Mouse (Mus musculus) gastrocnemius, postnatal 10 days (tissue): ENCODE data around the gene Sebox. TPM values are rescaled to one million over a fixed set of nuclear protein-coding genes. Genes with fewer than 3 reads are reported as not detected.

Source experiments
- DNase-seq: peaks from one replicate; pipeline ENCODE4 v3.0.0; 2021; ENCODE audit warnings: mixed read lengths
- long read RNA-seq, 2 experiments: library from polyadenylated mRNA; stranded (forward); transcript quantifications; one replicate each; pipeline ENCODE4 v2.0.0; 2021
- total RNA-seq, 2 experiments: library from RNA; stranded (reverse); gene quantifications; 2 replicates each; pipeline ENCODE4 v1.2.3; 2021

The Sebox gene
- not detected for total RNA-seq
- long read RNA-seq, experiment 1 = 0 reads
- long read RNA-seq, experiment 2, partial matches to known transcripts = 0 of 1 reads
- long read RNA-seq, experiment 2, other reads (novel, unspliced or antisense) = 1 of 1 reads

GRCm38 (mm10) chr11:78502909-78503650 is at the start of gene Sebox:
Sebox (plus strand) TSS chr11:78503447.
- DNase-seq = no peak

DNA sequence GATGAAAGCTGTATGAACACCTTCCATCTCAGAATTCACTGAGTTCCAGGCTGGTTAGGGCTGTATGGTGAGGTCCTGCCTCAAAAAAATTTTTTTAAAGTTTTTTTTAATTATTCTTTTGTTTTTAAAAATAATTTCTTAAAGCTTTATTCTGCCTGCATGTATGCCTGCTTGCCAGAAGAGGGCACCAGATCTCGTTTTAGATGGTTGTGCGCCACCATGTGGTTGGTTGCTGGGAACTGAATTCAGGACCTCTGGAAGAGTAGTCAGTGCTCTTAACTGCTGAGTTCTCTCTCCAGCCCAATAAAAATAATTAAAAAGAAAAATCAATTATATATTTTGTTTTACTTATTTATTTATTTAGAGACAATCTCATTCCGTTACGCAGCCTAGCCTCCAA is 49.6 kb upstream of the Sebox start:
- DNase-seq = peak; percentile 68

DNA sequence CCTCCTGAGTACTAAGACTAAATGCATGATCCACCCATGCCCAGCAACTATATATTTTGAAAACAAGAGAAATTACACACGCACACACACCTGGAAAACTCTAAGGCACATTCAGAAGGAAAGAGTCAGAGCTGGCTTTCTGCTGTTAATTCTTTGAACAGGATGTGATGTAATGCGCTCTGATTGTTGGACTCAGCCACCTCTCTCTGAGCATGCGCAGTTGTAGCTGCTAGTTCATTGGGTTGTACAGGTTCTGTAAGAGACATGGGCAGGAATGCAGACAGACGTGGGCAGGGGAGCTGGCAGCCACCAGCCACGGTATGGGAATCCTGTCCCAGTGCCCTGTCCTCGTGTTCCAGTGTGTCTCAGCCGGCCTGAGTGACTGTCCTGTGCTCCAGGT is 49.0 kb upstream of the Sebox start:
- no peak for DNase-seq

GRCm38 (mm10) chr11:78455308-78455707 is 47.9 kb upstream of the Sebox start:
- DNase-seq = peak; percentile 35

GRCm38 (mm10) chr11:78458740-78459139 is 44.5 kb upstream of the Sebox start:
- DNase-seq = no peak

- DNase-seq = no peak
Observed at GRCm38 (mm10) chr11:78461894-78462293, 41.4 kb upstream of the Sebox start.

- no peak for DNase-seq
Observed at GRCm38 (mm10) chr11:78462669-78463068, 40.6 kb upstream of the Sebox start.

DNA sequence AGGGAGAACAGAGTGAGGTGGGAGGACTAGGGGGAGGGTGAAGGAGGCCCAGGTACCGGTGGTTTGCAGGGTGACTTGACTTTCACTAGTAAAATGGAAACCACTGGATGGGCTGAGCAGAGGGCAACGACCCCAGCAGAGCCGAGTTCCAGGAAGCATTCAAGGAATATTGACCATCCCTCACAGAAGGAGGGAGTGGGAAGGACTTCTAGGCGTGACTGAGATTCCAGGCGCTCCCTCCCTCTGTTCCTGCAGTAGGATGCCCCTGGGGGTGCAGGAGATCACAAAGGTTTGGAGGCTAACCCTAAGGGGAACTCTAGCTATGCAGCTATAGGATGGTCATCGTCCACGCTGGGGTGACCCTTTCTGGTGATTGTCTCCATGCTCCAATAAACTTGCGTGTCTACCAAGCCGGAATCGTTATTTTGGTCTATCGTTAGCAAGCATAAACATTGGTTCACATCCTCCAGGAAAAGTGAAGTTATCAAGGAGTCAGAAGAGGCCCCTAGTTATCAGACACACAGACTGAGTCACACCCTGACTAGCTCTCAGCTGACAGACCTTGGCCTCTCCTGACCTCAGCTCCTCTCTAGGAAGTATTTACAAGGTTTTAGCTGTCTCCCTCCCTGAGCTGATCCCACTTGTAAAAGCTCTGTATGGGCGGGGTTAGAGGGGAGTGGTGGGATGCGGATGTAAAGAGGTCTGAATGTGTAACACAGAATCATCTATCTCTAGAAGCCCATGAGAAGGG is 39.8 kb upstream of the Sebox start:
- DNase-seq = no peak

DNA sequence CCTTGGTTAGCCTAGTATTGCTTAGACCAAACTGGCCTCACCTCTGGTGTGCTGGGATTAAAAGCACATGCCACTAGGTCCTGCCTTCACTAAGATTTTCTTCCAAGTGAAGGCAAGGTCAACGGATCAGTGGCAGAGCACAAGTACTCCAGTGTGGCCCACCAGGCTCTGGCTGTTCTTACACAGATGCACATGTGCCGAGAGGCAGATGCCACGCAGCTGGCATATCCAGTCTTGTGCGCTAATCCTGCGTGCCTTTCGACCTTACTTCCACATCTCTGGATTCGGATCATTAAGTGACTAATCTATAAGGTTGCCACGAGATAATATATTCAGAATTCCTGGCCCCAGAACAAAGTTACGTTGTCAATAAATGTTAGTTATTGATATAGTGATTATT is 38.1 kb upstream of the Sebox start:
- no peak for DNase-seq

DNA sequence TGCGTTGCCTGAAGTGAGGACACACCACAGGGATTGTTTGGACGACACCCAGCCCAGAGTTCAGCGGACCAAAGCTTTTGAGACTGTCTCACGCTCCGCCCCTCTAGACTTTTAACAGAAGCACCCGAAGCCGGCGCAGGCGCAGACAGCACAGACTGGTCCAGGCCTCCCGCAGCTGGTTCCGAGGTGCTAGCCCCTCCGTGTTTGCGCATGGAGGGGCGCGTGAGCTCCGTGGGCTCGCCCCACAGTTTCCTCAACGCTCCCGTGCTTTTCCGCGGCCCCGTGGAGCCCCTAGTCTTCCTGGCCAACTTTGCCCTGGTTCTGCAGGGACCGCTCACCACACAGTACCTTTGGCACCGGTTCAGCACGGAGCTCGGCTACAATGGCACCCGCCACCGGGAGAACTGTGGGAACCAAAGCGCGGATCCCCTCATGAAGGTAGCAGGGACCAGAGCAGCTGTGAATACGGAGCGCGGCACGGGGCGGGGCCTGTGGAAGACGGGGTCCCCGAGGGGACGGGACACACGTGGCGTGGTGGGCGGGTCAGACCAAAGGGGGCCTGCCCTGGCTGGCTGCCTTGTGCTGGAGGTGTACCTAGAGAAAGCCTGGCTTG is 37.6 kb upstream of the Sebox start, which contains the start of gene Slc46a1:
Gene Slc46a1 (plus strand): TSS at position 130 of the 613 bp plus-strand sequence.
- DNase-seq = peak; percentile 91

GRCm38 (mm10) chr11:78466242-78466912 is 36.9 kb upstream of the Sebox start:
- DNase-seq = no peak

- no peak for DNase-seq
Observed at GRCm38 (mm10) chr11:78467515-78467914, 35.7 kb upstream of the Sebox start.

DNA sequence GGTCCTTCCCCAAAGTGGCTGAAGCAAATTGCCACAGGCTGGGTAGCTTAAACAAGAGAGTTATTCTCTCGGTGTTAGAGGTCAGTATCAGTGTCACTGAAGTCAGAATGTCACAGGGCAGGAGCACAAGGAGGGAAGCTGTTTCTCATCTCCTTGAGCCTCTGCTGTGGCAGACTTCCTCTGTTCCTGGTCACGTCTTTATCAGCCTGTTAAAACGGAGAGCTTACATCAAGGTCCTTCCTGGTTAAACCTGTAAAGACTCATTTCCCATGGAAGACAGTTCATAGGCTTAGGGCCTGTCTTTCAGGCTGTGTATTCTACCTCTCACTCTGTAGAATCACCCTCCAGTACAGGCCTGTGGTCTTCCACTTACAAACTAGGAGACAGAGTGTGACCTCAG is 35.3 kb upstream of the Sebox start:
- DNase-seq = no peak

- no peak for DNase-seq
Observed at GRCm38 (mm10) chr11:78471326-78472103, 31.7 kb upstream of the Sebox start.

DNA sequence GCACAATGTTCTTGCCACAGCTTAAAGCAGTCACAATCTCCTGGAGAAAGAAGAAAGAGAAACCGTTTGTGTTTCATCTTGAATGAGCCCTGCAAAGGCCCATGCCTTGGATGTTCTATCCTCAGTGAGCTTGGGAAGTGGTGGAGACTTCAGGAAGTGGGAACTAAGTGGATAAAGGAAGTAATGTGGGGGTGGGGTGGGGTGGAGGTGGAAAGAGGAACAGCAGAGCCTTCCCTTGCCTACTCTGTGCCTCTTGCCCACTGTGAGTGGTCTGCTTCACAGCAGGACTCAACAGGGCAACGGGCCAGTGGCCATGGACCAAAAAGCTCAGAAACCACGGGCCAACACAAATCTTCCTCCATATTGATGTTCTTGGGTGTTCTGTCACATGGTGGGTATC is 28.0 kb upstream of the Sebox start:
- no peak for DNase-seq

DNA sequence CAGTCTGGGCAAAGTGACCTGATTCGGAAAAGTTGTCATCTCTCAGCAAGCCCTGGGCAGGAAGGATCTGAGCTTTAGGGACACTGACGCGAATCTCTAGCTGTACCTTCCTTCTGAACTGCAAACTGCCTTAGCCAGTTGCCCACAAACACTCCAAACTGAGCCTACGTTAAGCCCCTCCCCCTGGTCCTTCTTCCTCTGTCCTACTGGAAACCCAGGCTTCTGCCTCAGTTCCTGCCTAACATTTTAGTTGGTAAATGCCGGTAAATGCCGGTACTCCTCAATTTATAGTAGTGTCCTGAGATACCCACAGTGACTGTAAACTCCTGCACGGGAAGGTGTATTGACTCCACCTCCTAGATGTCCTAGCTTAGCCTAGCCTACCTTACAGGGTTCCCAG is 19.6 kb upstream of the Sebox start:
- no peak for DNase-seq

GRCm38 (mm10) chr11:78488168-78488567 is 15.1 kb upstream of the Sebox start:
- peak; percentile 74 for DNase-seq

DNA sequence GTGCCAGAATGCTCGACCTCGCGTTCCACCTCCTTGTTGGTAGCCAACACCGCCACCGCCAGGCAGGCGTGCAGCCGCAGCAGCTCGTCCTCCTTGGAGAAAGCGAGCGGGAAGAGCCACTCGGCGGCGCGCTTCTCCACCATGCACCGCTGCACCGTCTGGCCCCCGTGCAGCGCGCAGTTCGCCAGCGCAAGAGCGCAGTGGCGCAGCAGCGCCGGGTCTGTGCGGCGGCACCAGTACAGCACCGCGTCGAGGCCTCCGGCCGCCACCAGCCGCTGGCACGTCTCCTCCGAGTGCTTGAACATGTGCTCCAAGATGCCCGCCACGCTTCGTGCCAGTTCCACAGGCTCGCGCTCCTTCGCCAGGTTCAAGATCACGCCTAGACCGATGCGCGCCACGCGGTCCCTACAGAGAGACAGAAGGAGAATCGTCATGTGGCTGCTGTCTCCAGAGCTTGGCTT is 12.4 kb upstream of the Sebox start:
- DNase-seq = no peak

DNA sequence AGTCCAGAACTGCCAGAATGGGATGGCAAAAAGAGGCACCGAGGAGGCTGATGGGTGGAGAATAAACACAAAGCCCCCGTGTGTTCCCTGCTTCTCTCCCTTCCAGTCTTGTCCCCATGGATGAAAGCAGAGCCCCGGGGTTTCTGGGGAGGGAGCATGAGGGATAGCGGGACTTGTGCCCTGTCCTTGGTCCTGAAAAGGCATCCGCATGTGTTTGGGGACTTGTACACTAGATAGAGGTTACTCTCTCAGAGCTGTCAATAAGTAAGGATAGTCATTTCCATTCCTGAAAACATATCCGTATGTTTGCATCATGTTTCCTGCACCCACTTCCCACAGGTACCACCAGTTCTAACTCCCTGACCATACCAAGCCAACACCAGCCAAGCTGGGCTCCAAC is 7.3 kb upstream of the Sebox start:
- peak; percentile 25 for DNase-seq

DNA sequence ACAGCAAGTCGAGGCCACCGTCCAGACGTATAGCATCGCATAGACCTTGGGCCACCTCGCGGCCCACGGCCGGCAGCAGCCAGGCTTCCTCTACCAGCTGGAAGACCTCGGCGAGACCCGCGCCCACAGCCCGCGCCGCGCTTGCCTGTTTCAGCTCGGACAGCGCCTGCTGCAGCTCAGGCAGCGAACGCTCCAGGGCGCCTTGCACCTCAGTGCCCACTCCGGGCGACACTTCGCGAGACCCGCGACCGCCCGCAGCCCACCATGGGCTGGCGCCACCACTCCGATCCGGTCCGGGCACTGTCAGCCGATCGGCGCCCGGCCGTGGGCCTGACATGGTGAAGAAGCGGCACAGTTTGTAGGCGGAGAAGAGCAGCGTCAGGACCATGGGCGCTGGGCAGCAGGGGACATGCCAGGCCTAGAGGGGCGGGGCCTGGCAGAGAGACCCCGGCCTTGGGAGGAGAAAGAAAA is 6.1 kb upstream of the Sebox start:
- peak; percentile 39 for DNase-seq
